Mouse (Mus musculus) urinary bladder, adult 18-20 months (tissue): ENCODE measurements around the gene Nxph4.

Experiments used
- DNase-seq, 2 experiments: peaks; one replicate each; pipeline ENCODE4 v3.0.0; 2022; ENCODE audit warnings: low spot score in 2 of 2, mixed read lengths in 2 of 2

The Nxph4 gene

DNA sequence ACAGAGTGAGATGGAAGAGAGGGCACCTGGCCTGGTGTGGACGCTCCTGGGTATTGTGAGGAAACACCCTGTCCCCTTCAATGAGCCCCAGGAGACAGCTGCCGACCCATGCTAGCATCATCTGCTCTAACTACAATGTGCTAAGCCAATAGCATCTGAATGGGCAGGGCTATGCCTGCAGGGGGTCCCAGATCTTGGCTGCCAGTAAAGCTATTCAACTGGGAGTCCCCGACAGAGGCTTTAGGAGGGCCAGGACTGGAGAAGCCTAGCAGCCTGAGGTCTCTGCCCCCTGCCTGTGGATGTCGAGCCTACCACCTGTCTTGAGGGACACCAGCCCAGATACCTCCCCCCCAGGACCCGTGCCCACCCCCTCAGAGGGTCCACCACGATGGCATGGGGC, 8.4 kb upstream of the Nxph4 start:
- DNase-seq, result no peak

DNA sequence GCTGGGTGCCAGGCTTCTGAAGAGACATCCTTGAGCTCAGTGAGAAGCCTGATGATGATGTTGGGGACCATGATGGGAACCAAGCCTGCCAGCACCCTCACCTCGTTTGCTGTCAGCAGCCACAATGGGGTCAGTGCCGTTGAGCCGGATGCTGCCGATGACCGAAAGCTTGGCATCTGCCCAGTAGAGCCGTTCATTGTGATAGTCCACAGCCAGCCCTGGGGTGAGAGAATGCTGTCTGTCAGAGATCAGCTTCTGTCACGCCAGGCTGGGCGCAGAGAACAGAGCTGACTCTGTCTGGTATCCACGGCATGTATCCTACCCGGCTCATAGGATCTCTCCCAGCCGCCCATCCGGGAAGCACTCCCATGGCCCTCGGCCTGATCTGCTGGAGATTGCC, 7.7 kb upstream of the Nxph4 start:
- DNase-seq, result no peak

DNA sequence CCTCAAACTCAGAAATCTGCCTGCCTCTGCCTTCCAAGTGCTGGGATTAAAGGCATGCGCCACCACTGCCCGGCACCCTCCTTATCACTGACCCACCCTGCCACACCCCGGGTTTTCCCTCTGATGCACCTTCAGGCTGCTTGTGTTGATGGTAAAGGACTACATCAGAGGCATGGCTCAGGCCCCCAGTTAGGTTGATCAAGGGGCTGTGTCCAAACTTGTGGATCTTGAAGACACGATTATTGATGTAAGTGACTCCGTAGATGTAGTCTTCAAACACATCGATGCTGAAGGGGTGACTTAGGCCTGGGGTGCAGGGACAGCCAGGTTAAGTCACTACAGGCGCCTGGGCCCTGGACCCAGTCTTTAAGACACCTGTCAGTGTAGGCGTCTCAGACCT, 7.2 kb upstream of the Nxph4 start:
- no peak for DNase-seq

DNA sequence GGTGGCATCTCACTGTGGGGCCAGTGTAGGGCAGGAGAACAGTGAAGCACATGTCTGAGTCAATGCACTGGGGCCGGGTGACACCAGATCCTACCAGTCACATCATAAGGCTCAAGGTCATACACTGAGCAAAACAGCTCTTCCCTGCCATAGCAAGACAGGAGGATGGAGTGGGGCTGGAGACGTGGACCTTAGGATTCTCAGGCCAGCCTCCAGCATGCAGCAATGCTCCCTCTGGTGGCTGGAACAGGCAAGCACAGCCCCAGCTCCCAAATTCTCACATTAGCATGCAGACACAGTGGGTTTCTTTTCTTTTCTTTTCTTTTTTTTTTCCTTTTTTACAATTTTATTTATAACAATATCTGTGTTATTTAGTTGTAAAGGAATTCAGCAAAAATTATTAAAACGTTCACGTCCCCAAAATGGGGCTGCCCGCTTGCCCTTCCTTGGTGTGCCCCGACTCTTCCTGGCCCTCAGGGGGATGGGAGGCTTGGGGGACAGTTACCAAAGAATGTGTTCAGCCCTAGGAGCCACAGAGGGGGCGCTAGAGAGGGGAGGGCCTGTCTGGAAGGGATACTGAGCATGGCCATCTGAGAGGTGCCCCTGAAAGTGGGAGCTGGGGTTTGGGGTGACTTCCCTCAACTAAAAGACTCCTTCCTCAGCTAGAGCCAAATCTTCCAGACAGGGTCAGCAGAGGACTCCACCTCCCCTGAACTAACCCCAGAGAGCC, 3.7 kb upstream of the Nxph4 start:
- DNase-seq, result peak; percentile 55 to 67

DNA sequence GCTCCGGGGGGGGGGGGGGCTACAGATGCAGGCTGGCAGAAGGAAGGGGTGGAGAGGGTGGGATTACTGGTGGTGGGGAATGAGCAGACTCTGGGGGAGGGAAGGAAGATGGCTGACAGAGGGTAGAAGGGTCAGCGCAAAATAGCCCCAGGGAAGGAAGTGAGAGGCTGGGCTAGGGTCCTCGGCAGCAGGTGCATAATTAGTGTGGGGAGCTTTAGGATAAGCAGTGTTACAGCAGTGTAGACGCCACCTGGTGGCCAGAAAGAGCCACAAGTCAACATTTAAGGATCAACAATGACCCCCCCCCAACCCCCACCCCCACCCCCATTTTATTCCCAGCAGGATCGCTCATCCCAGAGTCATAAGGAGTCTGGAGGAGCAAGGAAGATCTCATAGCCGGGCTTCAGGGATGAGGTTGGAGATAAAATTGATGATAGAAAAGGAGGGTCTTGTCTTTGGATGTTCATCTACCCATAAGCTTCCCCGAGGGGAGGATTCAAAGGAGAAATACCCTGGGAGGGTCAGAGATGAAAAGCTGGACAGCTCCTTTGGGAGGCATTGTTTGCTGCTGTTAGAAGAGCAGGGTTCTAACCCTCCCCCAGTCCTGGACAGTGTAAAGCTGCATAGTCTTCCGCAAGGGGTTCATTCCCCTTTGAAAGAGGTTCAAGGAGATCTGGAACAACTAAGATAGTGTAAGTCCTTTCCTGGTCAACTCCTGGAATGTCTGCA, 2.4 kb upstream of the Nxph4 start:
- DNase-seq, result no peak

DNA sequence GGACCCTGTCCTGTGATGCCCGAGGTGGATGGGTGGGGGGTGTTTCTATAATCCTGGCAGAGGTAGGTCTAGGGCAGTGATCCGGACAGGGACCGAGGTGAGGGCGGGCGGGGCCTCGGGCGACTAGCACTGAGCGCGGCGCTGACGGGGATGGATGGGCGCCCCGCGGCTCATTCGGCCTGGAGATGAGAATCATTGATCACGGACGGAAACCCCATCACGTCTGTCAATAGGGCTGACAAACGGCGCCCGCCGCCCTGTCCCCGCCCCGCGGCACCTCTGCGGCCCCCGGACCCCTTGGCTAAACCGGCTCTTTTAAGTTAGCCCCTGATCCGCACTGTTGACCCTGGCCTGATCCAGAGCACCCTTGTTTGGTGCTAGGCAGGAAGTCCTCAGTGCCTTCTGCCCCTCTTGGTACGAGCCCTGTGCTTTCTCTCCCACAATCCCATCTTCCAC, 598 bp upstream of the Nxph4 start:
- no peak for DNase-seq

DNA sequence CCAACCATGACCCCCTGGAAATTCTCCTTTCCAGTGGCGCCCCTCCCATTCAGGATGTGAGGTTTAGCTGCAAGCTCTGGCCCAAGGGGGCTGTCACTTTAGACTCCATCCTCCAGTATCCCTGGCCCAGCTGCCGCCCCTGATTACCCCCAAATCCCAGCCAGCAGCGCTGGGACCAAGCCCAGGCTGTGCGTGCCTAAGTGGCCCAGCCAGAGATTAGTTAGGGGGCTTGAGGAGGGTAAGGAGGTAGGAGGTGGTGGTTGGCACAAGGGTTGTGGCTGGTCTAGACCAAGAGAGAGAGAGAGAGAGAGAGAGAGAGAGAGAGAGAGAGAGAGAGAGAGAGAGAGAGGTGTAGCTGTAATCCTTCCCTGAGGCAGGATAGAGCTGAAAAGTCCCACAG, 2.8 kb downstream of the Nxph4 start:
- no peak for DNase-seq

DNA sequence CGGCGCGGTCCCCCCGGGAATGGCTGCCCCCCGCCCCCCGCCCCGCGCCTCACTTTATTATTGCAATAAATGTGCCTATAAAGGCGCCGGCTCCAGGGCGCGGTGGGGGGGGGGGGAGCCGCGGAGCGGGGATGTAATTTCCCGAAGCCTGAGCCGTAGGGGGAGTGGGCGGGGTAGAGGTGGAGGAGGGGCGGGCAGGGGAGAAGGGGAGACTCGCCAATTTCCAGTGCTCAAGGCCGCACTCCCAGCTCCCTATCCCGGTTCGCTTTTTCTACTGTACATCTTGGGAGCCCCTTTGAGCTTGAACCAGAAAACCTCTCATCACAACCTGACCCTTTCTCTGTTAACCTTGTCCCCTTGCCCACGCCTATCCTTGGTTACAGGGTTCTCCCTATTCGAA, 3.4 kb downstream of the Nxph4 start:
- no peak for DNase-seq

DNA sequence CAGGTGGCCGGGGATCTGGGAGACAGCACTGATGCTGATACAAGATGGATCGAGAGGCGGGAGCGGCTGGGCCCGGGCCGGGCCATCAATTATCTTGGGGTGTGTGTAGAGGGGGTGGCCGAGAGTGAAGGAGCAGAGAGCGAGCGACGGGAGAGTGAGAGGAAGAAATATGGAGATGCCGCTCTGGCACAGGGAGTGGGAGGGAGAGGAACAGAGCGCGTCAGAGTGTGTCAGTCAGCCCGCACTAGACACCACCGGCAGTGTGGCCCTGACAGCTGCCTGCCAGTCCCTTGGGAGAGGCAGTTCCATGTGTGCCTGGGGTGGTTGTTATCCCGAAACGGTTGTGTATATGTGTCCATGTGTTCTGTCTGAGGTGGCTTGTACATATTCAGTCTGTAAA, 6.9 kb downstream of the Nxph4 start:
- no peak for DNase-seq

DNA sequence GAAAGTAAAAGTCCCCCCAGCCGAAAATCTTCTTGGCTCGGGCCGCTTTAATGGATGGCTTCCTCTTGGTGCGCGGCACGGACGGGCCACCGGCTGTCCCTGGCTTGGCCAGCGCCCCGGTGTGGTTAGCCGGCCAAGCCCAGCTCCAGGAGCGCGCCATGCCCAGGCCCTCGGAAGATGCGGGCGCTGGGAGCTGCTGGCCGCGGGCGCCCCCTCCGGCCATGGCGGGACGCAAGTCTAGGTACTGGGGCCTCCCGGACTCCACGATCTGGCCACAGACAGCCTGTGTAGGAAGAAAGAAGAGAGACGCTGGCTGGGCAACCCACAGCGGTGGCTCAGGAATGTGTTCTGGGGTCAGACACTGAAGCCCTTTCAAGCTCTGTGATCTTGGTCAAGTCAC, 7.7 kb downstream of the Nxph4 start:
- no peak for DNase-seq

DNA sequence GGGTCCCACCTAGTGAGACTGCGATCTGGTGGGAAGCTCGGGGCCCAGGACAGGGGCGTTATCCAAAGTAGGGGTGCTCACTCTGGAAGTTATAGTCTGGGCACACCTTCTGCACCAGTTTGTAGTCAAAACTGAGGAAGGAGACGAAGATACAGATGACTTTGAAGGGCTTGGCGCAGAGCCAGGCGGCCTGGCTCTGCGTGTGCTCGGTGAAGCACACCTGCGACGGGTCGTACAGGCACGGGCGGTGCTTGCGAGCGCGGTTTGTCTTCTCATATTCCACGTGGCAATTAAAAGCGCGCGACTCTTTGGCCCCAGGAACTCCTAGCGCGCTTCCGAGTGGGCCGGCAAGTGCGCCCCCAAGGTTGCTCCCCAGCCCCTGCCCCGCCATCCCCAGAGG, 8.3 kb downstream of the Nxph4 start:
- DNase-seq, result no peak

DNA sequence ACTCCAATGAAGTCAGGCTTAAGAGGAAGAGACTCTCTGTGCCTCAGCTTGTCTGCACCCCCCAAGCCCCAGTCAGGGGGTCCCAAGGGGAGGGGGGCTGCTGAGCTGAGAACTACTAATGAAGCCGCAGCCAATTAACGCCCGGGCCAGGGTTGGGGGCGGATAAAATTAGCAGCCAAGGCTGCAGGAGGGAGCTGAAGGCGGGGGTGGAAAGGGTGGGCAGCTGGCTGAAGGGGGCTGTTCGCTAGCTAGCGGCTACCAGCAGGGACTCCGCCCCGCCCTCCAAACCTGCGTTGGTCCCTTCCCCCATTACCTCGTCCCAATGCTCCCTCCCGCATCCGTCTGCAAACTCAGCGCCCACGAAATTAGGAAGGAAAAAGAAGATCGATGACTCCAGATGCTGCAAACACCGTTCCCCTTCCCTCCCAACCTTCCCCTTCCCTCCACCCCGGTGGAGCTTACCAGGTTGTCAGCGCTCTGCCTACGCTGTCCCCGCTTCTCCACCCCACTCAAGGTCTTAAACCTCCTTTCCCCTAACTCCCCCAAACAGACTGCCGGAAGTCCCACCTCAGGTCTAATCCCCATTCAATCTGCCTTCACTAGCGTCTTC, 9.6 kb downstream of the Nxph4 start:
- DNase-seq, result no peak

DNA sequence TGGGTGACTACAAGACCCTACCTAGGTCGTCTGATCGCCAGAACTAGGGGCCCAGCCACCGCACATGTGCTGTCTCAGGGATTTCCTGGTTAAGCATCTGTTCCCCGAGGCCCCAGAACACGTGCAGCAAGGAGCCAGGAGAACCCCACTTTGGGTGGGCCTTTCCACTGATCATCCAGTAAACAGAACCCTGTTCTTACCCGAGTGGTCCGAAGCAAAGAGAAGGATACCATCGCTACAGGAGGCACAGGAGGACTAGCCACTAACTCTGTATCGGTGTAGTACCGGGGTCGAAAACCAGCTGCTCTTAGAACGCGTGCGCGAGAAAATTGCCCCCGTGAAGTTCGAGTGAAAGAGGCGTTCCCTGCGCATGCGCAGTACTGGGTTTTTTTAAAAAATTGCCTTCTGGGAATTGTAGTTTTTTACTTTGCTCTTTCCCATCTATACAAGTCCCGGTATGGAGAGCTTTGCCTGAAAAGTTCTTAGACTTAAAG, 12.2 kb downstream of the Nxph4 start, which contains the start of gene Shmt2:
Gene Shmt2 (minus strand): TSS at position 357 of the 494 bp plus-strand sequence.
- peak; percentile 59 to 70 for DNase-seq

DNA sequence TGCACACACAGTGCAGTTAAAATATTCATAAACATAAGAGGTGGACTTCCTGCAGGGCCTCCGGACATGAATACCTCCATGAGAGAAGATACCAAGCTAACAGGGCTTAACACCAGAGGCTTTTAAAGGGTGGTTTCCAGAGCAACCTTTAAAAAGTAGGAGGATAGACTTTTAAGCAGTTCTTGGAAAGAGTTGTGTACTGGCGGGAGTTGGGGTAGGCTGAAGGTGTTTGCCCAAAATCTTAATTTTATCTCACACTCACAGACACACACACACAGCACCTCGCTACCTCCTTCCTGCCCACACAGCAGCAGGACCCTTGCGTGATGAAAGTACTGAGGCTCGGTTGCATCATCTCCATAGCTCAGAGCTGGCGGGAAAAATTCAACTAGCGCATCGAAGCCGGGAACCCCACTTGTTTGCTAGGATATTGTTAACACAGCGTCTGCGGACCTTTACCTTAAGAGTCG, 12.7 kb downstream of the Nxph4 start:
- DNase-seq, result no peak

DNA sequence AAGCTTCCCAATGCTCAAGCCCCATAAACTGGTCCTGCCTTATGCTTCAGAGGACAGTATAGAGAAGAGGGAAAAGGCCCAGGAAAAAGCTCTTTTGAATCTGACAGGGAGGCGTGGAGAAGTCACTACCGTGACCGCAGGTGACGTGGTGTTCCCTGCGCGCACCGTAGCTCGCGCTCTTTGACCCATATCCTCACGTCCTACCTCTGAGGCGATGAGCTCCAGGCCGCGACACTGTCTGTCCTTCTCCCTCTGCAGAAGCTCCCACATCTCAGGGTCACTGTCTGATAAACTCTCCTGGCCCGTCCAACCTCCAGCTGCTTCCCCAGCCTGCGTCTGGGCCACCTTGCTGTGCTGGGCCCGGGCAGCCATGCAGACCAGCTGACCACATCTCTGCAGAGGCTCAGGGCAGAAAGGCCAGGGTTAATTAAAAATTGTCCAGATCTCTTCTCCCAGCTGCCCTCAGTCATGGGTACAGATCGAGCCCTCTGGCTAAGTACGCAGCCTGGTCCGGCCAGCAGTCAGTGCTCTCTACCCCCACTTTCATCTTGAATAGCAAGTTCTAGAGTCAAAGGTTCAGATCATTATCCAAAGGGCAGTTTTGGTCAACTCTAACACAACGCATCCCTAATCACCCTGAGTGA, 13.5 kb downstream of the Nxph4 start:
- DNase-seq, result no peak

DNA sequence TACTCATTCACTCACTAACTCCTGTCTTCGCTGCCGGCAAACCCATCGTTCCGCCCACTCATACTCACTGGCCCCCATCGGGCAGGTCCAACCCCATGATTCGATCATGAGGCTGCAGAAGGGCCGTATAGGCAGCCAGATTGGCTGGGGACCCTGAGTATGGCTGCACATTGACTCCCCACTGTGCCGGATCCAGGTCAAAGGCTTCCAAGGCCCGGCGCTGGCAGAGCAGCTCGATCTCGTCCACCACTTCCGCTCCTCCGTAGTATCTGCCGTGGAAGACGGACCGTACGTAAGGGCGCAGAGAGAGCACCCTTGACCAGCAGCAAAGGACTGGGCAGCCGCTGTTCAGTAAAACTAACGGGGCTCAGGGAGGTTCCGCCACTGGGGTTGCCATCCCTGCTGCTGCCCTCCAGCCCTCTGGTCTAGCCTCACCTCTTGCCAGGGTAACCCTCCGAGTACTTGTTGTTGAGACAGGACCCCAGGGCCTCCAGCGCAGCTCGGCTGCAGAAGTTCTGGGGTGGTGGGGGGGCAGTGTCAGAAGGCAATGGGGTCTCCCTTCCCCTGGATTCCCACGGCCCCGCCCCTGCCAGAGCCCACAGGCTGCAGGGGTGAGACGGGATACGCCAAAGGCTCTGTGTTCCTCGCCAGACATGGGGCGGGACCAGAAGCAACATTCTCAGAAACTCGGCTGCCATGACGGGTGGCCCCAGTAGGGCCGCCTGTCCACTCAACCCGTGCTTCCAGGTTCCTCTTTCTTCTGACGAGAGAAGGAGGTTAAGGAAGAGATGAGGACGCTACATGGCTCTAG, 14.3 kb downstream of the Nxph4 start:
- DNase-seq, result no peak

DNA sequence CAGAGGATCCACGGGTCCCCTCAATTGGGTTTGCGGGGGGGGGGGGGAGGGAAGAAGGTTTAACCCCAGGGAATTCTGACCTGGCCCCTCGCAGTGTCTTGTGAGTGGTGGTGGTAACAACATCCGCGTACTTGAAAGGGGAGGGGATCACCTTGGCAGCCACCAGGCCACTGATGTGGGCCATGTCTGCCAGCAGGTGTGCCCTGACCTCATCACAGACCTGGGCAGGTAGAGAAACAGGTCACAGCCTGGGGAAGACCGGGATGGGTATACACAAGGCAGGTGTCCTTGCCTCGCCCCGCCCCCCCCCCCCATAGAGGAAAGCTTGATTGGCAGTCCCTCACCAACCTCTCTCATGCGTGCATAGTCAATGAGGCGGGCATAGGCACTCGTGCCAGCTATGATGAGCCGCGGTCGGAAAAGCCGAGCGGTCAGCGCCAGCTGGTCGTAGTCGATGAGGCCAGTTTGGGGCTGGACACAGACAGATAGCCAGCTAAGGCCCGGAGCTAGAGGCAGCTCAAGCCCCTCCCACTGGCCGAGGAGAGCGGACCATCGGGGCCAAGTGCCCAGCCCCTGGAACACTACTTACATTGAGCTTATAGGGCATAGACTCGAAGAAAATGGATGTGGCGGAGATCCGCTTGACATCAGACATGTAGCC, 15.2 kb downstream of the Nxph4 start:
- DNase-seq, result no peak

DNA sequence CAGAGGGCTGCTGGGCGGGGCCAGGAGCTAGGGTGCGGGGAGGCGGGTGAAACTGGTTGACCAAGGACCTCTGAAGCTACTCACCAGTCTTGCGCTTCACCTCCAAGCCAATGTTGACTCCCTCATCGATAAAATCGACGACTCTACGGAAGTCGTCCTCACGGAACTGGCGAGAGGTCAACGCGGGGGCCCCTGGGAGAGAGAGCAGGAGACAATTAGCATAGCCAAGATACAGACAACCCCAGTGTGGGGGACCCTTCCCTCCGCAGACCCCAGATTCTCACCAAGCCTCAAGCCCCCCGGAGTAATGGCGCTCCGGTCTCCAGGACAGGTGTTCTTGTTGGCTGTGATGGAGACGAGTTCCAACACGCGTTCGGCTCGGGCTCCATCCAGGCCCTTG, 16.4 kb downstream of the Nxph4 start:
- DNase-seq, result no peak

DNA sequence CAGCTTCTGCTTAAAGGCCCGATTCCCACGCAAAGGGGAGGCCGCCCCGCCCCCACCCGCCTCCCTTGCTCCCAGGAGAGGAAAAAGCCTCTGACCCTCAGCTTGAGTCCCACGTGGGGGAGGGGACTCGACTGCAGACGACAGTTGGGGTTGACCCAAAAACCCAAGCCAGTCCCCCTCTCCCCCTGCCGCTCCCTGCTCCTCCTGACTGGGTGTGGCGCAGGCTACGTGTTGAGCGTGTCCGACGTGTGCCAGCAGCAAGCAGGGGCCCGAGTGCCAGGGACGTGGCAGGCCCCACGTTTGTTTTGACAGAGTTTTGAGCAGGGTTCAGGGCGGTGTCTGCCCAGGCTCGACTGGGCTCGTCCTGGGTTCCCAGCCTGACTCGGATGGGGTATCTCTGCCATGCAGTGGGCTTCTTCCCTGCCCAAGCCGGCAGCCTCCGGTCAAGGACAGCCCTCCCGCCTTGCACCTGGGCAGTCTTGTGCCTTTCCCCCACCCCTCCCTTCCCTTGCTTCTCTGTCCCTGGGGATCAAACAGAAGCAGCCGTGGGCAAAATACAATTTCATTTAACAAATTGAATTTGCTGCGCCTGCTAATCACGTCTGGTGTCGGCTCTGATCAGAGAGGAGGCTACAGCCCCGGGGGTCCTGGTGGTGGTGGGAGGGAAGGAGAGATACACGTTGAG, 17.6 kb downstream of the Nxph4 start:
- no peak for DNase-seq

DNA sequence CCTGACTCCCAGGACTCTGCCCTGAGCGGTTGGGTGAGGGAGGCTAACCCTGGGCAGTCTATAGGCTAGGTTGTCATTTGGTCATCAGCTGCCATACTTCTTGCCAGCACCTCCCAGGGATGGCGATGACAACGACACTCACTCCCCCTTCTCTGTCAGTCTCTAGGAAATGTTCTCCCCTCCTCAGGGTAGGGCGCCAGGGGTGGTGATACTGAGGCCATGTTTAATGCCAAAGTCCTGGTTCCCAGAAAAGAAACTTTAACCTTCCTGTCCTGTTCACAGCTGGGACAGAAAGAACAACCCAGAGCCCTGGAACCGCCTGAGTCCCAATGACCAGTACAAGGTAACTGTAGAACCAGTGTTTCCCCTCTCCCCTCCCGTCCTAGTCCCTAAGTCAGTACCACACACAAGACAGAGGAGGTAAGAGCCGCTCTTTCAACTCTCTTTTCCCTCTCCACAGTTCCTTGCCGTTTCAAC, 18.3 kb downstream of the Nxph4 start:
- no peak for DNase-seq
